Mouse (Mus musculus): ENCODE results near the gene Palm2. TPM values are rescaled to one million over a fixed set of nuclear protein-coding genes. Genes with fewer than 3 reads are reported as not detected.
A peak's percentile ranks its signal among the peaks of the same experiment; 100 is the strongest.

The Palm2 gene
- polyA plus RNA-seq, 1 experiment from 2014 or later: 1.5 TPM

DNA sequence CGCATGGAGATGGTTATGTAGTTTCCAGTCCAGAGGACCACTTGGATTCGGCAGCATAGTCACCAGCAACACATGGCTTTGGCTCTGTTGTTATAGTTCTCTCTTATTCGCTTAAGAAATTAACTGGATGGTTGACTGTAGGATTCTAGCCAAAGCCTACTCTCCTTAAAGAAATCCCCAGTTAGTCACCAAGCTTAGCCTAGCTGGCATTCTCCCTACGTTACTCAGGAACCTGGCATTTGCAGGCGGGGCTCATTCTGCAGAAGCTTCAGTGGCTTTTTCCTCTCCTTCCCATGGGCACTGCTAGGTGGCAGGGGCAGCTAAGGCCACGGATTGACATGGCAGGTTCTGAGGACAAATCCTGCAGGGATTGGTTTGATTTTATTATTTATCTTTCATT lies 70.7 kb downstream of the Palm2 start:
- no peaks in the 10 kb centered on the region for H3K27me3 ChIP-seq (ENCODE audit: control insufficient read depth, insufficient read depth, low read length)
- no peak overlapping the region for H3K27ac ChIP-seq (replicated peaks)
- H3K9ac ChIP-seq (ENCODE audit: low read length): no peak overlapping the region
- no peak for DNase-seq (ENCODE audit: low spot score)
- 74% methylated on average over 6 of the region's 6 CpGs for WGBS
- no peak for ATAC-seq (ENCODE audit: low FRiP score, low TSS enrichment)
- H3K4me2 ChIP-seq (replicated peaks; ENCODE audit: low read depth): no peak overlapping the region
- no peak overlapping the region for H3K4me3 ChIP-seq (ENCODE audit: low read depth, low read length)
- H3K4me1 ChIP-seq (replicated peaks; ENCODE audit: control insufficient read depth, insufficient read depth): no peaks in the 10 kb centered on the region
- H3K36me3 ChIP-seq (ENCODE audit: control insufficient read depth, insufficient read depth, low read length): no peaks in the 10 kb centered on the region
- H3K9me3 ChIP-seq (ENCODE audit: control insufficient read depth, low read length): no peaks in the 10 kb centered on the region
- no peak for TF ChIP-seq EP300 (optimal IDR thresholded peaks at IDR 0.05)
- TF ChIP-seq CTCF (IDR thresholded peaks at IDR 0.05; ENCODE audit: low read depth): no peak

DNA sequence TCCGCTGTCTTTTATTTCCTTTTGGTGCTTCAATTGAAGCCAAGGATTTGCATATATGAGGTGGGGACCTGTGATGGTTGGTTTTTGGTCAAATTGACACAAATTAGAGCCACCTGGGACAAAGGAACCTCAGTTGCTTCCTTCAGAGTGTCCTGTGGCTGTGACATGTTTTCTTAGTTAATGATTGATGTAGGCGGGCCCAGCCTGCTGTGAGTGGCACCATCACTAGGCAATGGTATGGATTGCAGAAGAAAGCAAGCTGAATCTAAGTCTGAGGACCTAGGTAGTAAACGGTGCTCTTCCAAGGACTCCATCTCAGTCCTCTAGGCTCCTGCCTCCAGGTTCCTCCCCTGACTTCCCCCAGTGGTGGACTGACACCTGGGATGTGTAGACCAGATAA lies 76.5 kb downstream of the Palm2 start:
- Histone ChIP-seq H3K4me3 (ENCODE audit: low read depth, low read length) (no peak overlapping the region), H3K4me1 (replicated peaks; ENCODE audit: control insufficient read depth, insufficient read depth) (no peaks in the 10 kb centered on the region), H3K36me3 (ENCODE audit: control insufficient read depth, insufficient read depth, low read length) (no peaks in the 10 kb centered on the region), H3K9me3 (ENCODE audit: control insufficient read depth, low read length) (no peaks in the 10 kb centered on the region), H3K27me3 (ENCODE audit: control insufficient read depth, insufficient read depth, low read length) (no peaks in the 10 kb centered on the region), H3K9ac (ENCODE audit: low read length) (no peak overlapping the region), H3K27ac (replicated peaks) (no peak overlapping the region), H3K4me2 (replicated peaks; ENCODE audit: low read depth) (no peak overlapping the region)
- 39% methylated on average over 3 of the region's 3 CpGs for WGBS
- DNase-seq (ENCODE audit: low spot score) (peak; percentile 15), ATAC-seq (ENCODE audit: low FRiP score, low TSS enrichment) (no peak)
- TF ChIP-seq EP300 (optimal IDR thresholded peaks at IDR 0.05) (no peak), CTCF (IDR thresholded peaks at IDR 0.05; ENCODE audit: low read depth) (no peak)

DNA sequence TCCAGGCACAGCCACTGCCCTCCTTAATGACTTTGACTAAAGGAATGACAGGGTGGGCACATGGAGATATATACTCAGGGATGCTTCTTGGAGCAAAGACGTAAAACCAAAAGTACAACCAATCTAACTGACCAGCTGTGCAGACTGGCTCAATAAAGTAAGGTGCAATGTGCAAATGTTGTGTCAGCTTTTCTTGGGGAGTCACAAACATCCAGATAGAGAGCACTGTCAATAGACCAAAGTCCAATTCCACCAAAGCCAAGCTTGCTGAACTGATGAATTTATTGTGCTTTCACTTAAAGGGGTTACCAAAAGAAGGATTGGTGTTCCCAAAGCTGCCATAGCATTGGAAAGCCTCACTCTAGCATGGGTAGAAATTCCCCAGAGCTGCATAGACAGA lies 77.7 kb downstream of the Palm2 start:
- no peaks in the 10 kb centered on the region for H3K9me3 ChIP-seq (ENCODE audit: control insufficient read depth, low read length)
- no peak for ATAC-seq (ENCODE audit: low FRiP score, low TSS enrichment)
- 84% methylated on average over 1 of the region's 1 CpGs for WGBS

DNA sequence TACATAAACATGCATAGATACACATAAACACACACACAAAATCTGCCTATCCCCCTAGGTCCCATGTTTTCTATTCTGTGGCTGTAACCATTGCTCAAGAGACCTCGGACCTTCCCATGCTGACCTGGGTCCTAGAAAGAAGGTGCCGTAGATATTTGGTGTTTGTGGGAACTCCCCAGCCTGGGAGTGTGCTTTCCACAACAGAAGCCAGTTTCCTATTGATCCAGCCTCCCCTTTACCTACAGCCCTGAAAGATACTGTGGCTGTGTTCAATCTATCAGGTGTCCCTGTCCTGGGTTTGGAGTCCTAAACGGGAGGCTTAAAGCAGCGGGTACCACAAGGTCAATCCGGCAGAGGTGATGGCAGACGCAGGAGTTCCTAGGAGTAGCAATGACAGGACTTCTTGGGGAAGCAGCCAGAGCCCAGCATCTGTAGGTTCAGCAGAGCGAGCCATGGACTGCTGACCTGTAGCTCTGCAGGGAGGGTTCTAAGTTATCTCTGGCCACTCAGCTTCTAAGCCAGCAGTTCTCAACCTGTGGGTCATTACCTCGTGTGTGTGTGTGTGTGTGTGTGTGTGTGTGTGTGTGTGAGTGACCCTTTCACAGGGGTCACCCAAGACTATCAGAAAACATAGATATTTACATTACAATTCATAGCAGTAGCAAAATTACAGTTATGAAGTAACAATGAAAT lies 79.3 kb downstream of the Palm2 start:
- Histone ChIP-seq H3K27ac (replicated peaks) (no peak overlapping the region), H3K9ac (ENCODE audit: low read length) (no peak overlapping the region), H3K36me3 (ENCODE audit: control insufficient read depth, insufficient read depth, low read length) (no peaks in the 10 kb centered on the region), H3K27me3 (ENCODE audit: control insufficient read depth, insufficient read depth, low read length) (no peaks in the 10 kb centered on the region), H3K4me2 (replicated peaks; ENCODE audit: low read depth) (no peak overlapping the region), H3K4me1 (replicated peaks; ENCODE audit: control insufficient read depth, insufficient read depth) (no peaks in the 10 kb centered on the region), H3K9me3 (ENCODE audit: control insufficient read depth, low read length) (no peaks in the 10 kb centered on the region), H3K4me3 (ENCODE audit: low read depth, low read length) (no peak overlapping the region)
- ATAC-seq (ENCODE audit: low FRiP score, low TSS enrichment): no peak
- TF ChIP-seq CTCF (IDR thresholded peaks at IDR 0.05; ENCODE audit: low read depth) (no peak), EP300 (optimal IDR thresholded peaks at IDR 0.05) (no peak)
- no peak for DNase-seq (ENCODE audit: low spot score)
- 75% methylated on average over 8 of the region's 8 CpGs for WGBS

More for the DNA sequence above, 77.7 kb downstream of the Palm2 start:
- H3K9ac ChIP-seq (ENCODE audit: low read length): no peak overlapping the region
- no peak overlapping the region for H3K4me3 ChIP-seq (ENCODE audit: low read depth, low read length)
- DNase-seq (ENCODE audit: low spot score): no peak
- no peak overlapping the region for H3K4me2 ChIP-seq (replicated peaks; ENCODE audit: low read depth)
- H3K4me1 ChIP-seq (replicated peaks; ENCODE audit: control insufficient read depth, insufficient read depth): no peaks in the 10 kb centered on the region
- H3K27me3 ChIP-seq (ENCODE audit: control insufficient read depth, insufficient read depth, low read length): no peaks in the 10 kb centered on the region
- H3K36me3 ChIP-seq (ENCODE audit: control insufficient read depth, insufficient read depth, low read length): no peaks in the 10 kb centered on the region
- TF ChIP-seq CTCF (IDR thresholded peaks at IDR 0.05; ENCODE audit: low read depth) (no peak), EP300 (optimal IDR thresholded peaks at IDR 0.05) (no peak)
- H3K27ac ChIP-seq (replicated peaks): no peak overlapping the region

DNA sequence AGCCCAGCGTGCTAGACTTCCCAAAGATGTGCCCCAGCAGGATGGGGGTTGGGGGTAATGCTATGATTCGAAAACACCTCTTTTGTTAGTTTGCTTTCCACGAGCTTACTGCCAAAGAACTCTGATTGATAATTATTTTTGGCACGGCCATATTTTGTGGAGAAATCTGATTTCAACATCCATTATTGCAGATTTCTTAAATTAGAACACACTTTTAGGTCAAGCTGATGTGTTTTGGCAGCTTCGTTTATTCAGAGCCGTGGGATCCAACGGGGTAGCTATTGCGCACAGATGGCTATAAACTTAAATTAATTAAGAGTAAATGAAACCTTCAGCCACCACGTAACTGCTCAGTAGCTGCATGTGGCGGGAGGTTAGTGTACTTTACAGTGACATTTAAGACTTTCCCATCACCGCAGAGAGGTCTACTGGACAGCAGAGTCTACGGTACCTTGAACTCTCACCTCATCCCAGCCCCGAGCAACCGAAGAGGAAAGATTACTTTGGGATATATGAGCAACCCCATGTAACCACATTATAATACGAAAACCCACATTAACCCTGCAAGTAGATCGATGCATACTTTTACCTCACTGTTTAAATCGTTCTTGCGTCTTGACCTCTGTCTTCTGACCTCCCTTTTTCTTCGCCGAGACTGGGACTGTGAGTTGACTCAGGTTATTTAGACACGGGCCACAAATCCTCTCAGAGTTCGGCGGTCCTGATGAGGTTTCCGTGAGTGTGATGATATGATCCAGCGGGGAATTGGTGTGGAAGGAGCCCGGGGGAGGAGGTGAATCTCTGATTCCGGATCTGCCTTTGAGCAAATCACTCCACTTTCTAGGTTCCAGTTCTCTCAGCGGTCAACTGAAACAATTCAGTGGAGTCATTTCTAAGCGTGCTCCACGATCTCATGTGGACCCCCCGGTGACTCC lies 80.2 kb downstream of the Palm2 start:
- DNase-seq (ENCODE audit: low spot score) (no peak), ATAC-seq (ENCODE audit: low FRiP score, low TSS enrichment) (no peak)
- Histone ChIP-seq H3K9me3 (ENCODE audit: control insufficient read depth, low read length) (no peaks in the 10 kb centered on the region), H3K4me1 (replicated peaks; ENCODE audit: control insufficient read depth, insufficient read depth) (no peaks in the 10 kb centered on the region), H3K27me3 (ENCODE audit: control insufficient read depth, insufficient read depth, low read length) (no peaks in the 10 kb centered on the region), H3K36me3 (ENCODE audit: control insufficient read depth, insufficient read depth, low read length) (no peaks in the 10 kb centered on the region), H3K4me2 (replicated peaks; ENCODE audit: low read depth) (no peak overlapping the region), H3K4me3 (ENCODE audit: low read depth, low read length) (no peak overlapping the region), H3K27ac (replicated peaks) (no peak overlapping the region), H3K9ac (ENCODE audit: low read length) (no peak overlapping the region)
- 78% methylated on average over 31 of the region's 31 CpGs for WGBS
- TF ChIP-seq CTCF (IDR thresholded peaks at IDR 0.05; ENCODE audit: low read depth): no peak
- TF ChIP-seq EP300 (optimal IDR thresholded peaks at IDR 0.05): no peak

DNA sequence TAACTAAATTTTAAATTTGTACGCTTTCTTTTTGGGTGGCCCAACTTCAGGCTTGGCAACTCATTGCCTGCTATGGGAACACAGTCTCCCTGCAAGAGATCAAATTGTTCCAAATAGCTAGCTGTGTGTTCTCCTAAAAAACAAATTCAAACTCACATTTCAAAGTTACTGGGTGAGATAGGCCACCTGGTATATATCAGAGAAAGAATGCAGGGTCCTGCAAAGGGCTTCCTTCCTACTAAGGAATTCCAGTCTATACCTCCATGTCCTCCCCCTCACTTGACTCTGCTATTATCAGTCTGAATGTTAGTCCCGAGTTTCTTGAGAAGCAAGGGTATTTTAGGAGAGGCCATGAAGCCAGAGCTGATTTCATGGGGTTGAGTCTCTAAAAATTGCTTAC lies 81.3 kb downstream of the Palm2 start:
- H3K4me1 ChIP-seq (replicated peaks; ENCODE audit: control insufficient read depth, insufficient read depth): no peaks in the 10 kb centered on the region
- no peaks in the 10 kb centered on the region for H3K27me3 ChIP-seq (ENCODE audit: control insufficient read depth, insufficient read depth, low read length)
- DNase-seq (ENCODE audit: low spot score) (no peak), ATAC-seq (ENCODE audit: low FRiP score, low TSS enrichment) (no peak)
- no peak overlapping the region for H3K4me3 ChIP-seq (ENCODE audit: low read depth, low read length)
- TF ChIP-seq EP300 (optimal IDR thresholded peaks at IDR 0.05): no peak
- TF ChIP-seq CTCF (IDR thresholded peaks at IDR 0.05; ENCODE audit: low read depth): no peak
- no peak overlapping the region for H3K4me2 ChIP-seq (replicated peaks; ENCODE audit: low read depth)
- no peaks in the 10 kb centered on the region for H3K36me3 ChIP-seq (ENCODE audit: control insufficient read depth, insufficient read depth, low read length)
- WGBS: 51% methylated on average over 2 of the region's 2 CpGs
- no peaks in the 10 kb centered on the region for H3K9me3 ChIP-seq (ENCODE audit: control insufficient read depth, low read length)
- no peak overlapping the region for H3K9ac ChIP-seq (ENCODE audit: low read length)
- no peak overlapping the region for H3K27ac ChIP-seq (replicated peaks)
